Mouse (Mus musculus): ENCODE measurements around the gene Gm40193.
"Not testable (repeated sequence)": the region's sequence is repeated elsewhere in the genome, so short reads cannot be mapped to it uniquely, and the experiment has no call there.

Gm40193 gene

DNA sequence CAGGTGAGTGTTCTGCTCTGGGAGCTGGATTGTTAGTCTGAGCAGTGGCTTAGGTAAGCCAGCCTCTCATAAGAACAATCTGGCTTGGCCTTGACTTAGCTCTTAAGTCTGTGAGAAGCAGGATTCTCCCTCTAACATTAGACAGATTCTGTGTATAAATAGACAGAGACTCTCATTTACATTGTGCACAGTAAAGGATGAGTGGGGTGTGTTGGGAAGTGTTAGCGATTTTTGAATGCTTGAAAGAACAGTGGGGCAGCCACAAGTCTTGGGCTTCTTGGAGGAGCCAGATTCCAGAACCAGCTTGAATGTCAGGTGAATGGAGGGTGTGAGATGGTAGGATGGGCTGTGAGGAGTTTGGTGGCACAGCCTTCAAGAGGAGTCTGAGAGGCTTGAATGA lies 38.9 kb upstream of the Gm40193 start:
- no peaks in the 10 kb centered on the region for H3K9me3 ChIP-seq (ENCODE audit: low read length)
- TF ChIP-seq CTCF (conservative IDR thresholded peaks at IDR 0.05; ENCODE audit: low read length) = no peak
- no peak for TF ChIP-seq NANOG (IDR thresholded peaks at IDR 0.05; ENCODE audit: borderline replicate concordance, low read length)
- TF ChIP-seq POU5F1 (IDR thresholded peaks at IDR 0.05; ENCODE audit: borderline replicate concordance, low read length) = no peak
- no peaks in the 10 kb centered on the region for H3K27me3 ChIP-seq (ENCODE audit: insufficient read depth, low read length)
- peaks cover 47% of the 10 kb centered on the region for H3K4me1 ChIP-seq (replicated peaks; ENCODE audit: low read depth, low read length)
- H3K36me3 ChIP-seq (ENCODE audit: insufficient read depth, low read length) = peaks cover 14% of the 10 kb centered on the region
- no peak overlapping the region for H3K4me3 ChIP-seq (replicated peaks; ENCODE audit: low read length)

DNA sequence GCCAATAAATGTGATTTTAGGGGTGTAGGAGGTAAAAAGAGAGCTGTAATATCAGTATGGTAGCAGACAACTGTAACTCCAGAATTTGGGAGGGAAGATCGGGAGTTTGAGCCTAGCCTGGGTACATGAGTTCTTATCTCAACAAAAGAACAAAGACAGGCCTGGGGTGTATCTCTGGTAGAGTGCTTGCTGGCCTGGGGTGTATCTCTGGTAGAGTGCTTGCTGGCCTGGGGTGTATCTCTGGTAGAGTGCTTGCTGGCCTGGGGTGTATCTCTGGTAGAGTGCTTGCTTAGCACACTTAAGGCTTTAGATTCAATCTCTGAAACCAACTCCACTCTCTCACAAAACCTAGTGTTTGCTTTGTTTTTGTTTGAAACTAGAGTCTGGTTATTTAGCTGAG lies 37.9 kb upstream of the Gm40193 start:
- H3K4me1 ChIP-seq (replicated peaks; ENCODE audit: low read depth, low read length) = peaks cover 41% of the 10 kb centered on the region
- not testable (repeated sequence) for H3K4me3 ChIP-seq (replicated peaks; ENCODE audit: low read length); H3K27me3 ChIP-seq (ENCODE audit: insufficient read depth, low read length); H3K9me3 ChIP-seq (ENCODE audit: low read length)
- H3K36me3 ChIP-seq (ENCODE audit: insufficient read depth, low read length) = peaks cover 15% of the 10 kb centered on the region

- H3K4me3 ChIP-seq (replicated peaks; ENCODE audit: low read length) = no peak overlapping the region
- H3K4me1 ChIP-seq (replicated peaks; ENCODE audit: low read depth, low read length) = peaks cover 45% of the 10 kb centered on the region
- TF ChIP-seq POU5F1 (IDR thresholded peaks at IDR 0.05; ENCODE audit: borderline replicate concordance, low read length) (no peak), CTCF (conservative IDR thresholded peaks at IDR 0.05; ENCODE audit: low read length) (no peak), NANOG (IDR thresholded peaks at IDR 0.05; ENCODE audit: borderline replicate concordance, low read length) (no peak)
- H3K36me3 ChIP-seq (ENCODE audit: insufficient read depth, low read length) = peaks cover 15% of the 10 kb centered on the region
- no peaks in the 10 kb centered on the region for H3K9me3 ChIP-seq (ENCODE audit: low read length)
- no peaks in the 10 kb centered on the region for H3K27me3 ChIP-seq (ENCODE audit: insufficient read depth, low read length)
These were observed 33.8 kb upstream of the Gm40193 start for GRCm38 (mm10) chr11:70566586-70566985.

DNA sequence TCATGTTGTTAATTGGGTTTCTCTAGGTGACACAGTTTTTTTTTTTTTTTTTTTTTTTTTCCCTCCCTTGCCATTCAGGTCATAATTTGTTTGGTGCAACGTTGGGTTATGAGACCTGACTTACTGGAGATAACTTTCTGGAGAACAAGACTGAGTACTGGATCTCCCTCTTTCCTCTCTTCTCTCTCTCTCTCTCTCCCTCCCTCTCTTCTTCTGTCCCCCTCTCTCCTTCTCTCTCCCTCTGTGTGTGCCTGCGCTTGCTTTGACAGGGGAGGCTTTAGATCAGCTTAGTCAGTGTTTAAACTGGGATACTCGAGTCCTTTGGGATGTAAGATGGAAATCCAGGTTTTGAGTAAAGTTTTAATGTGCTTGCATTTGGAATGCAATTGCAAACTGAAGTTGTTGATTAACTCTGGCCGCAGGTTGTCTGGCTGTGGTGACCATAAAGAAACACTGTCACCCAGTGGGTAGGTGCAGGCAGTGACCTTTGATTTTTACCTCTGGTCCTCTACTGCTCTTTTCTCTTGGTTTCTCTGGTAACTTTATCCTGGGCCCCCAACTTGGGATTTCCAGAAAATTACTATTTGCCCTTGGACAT lies 31.6 kb upstream of the Gm40193 start:
- H3K9me3 ChIP-seq (ENCODE audit: low read length) = no peaks in the 10 kb centered on the region
- TF ChIP-seq POU5F1 (IDR thresholded peaks at IDR 0.05; ENCODE audit: borderline replicate concordance, low read length) = no peak
- TF ChIP-seq CTCF (conservative IDR thresholded peaks at IDR 0.05; ENCODE audit: low read length) = no peak
- TF ChIP-seq NANOG (IDR thresholded peaks at IDR 0.05; ENCODE audit: borderline replicate concordance, low read length) = no peak

GRCm38 (mm10) chr11:70563470-70564275 lies 30.9 kb upstream of the Gm40193 start:
- TF ChIP-seq CTCF (conservative IDR thresholded peaks at IDR 0.05; ENCODE audit: low read length) = no peak
- no peak for TF ChIP-seq POU5F1 (IDR thresholded peaks at IDR 0.05; ENCODE audit: borderline replicate concordance, low read length)
- no peak for TF ChIP-seq NANOG (IDR thresholded peaks at IDR 0.05; ENCODE audit: borderline replicate concordance, low read length)
- H3K36me3 ChIP-seq (ENCODE audit: insufficient read depth, low read length) = peaks cover 15% of the 10 kb centered on the region
- 0 out of 2 replicates have a peak, but pooled peaks cover 3% of the 10 kb centered on the region for H3K27me3 ChIP-seq (ENCODE audit: insufficient read depth, low read length)
- no peaks in the 10 kb centered on the region for H3K9me3 ChIP-seq (ENCODE audit: low read length)
- H3K4me3 ChIP-seq (replicated peaks; ENCODE audit: low read length) = peak overlapping the region; percentile 93
- H3K4me1 ChIP-seq (replicated peaks; ENCODE audit: low read depth, low read length) = peaks cover 28% of the 10 kb centered on the region

More for the DNA sequence above, 31.6 kb upstream of the Gm40193 start:
- peak overlapping the region; percentile 93 for H3K4me3 ChIP-seq (replicated peaks; ENCODE audit: low read length)
- H3K4me1 ChIP-seq (replicated peaks; ENCODE audit: low read depth, low read length) = peaks cover 31% of the 10 kb centered on the region
- H3K36me3 ChIP-seq (ENCODE audit: insufficient read depth, low read length) = peaks cover 15% of the 10 kb centered on the region
- 0 out of 2 replicates have a peak, but pooled peaks cover 3% of the 10 kb centered on the region for H3K27me3 ChIP-seq (ENCODE audit: insufficient read depth, low read length)

GRCm38 (mm10) chr11:70562995-70563469 lies 30.3 kb upstream of the Gm40193 start:
- H3K27me3 ChIP-seq (ENCODE audit: insufficient read depth, low read length) = 0 out of 2 replicates have a peak, but pooled peaks cover 3% of the 10 kb centered on the region
- TF ChIP-seq POU5F1 (IDR thresholded peaks at IDR 0.05; ENCODE audit: borderline replicate concordance, low read length) = no peak
- TF ChIP-seq NANOG (IDR thresholded peaks at IDR 0.05; ENCODE audit: borderline replicate concordance, low read length) = no peak
- no peak for TF ChIP-seq CTCF (conservative IDR thresholded peaks at IDR 0.05; ENCODE audit: low read length)
- peaks cover 10% of the 10 kb centered on the region for H3K36me3 ChIP-seq (ENCODE audit: insufficient read depth, low read length)
- peak overlapping the region; percentile 93 for H3K4me3 ChIP-seq (replicated peaks; ENCODE audit: low read length)
- peaks cover 28% of the 10 kb centered on the region for H3K4me1 ChIP-seq (replicated peaks; ENCODE audit: low read depth, low read length)
- no peaks in the 10 kb centered on the region for H3K9me3 ChIP-seq (ENCODE audit: low read length)

GRCm38 (mm10) chr11:70562287-70562994 lies 29.7 kb upstream of the Gm40193 start, which contains the start of gene Mink1:
TSS of gene Mink1 (plus strand) at chr11:70562881.
- 0 out of 2 replicates have a peak, but pooled peaks cover 3% of the 10 kb centered on the region for H3K27me3 ChIP-seq (ENCODE audit: insufficient read depth, low read length)
- H3K9me3 ChIP-seq (ENCODE audit: low read length) = no peaks in the 10 kb centered on the region
- peak within 1 kb of the TSS; percentile 93 for H3K4me3 ChIP-seq (replicated peaks; ENCODE audit: low read length)
- H3K36me3 ChIP-seq (ENCODE audit: insufficient read depth, low read length) = peaks cover 6% of the 10 kb centered on the region
- TF ChIP-seq POU5F1 (IDR thresholded peaks at IDR 0.05; ENCODE audit: borderline replicate concordance, low read length) (no peak), NANOG (IDR thresholded peaks at IDR 0.05; ENCODE audit: borderline replicate concordance, low read length) (no peak), CTCF (conservative IDR thresholded peaks at IDR 0.05; ENCODE audit: low read length) (no peak)
- H3K4me1 ChIP-seq (replicated peaks; ENCODE audit: low read depth, low read length) = peaks cover 28% of the 10 kb centered on the region

DNA sequence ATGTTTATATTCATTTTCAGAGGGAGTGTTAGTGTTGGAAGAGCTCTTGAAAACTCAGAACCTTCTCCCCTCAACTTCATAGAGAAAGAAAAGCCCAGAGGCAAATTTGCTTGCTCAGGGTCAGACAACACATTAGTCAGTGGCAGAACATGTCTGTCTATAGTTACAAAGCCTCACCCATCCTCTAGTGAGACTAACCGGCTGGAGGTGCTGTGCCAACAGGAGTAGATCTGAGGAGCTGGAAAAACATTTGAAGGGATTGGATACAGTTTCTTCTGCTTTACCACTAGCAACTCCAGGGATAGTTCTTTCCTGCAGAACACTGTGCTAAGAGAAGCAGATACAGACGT lies 29.2 kb upstream of the Gm40193 start:
- H3K27me3 ChIP-seq (ENCODE audit: insufficient read depth, low read length) = 0 out of 2 replicates have a peak, but pooled peaks cover 3% of the 10 kb centered on the region
- peaks cover 30% of the 10 kb centered on the region for H3K4me1 ChIP-seq (replicated peaks; ENCODE audit: low read depth, low read length)
- H3K9me3 ChIP-seq (ENCODE audit: low read length) = no peaks in the 10 kb centered on the region
- no peak for TF ChIP-seq NANOG (IDR thresholded peaks at IDR 0.05; ENCODE audit: borderline replicate concordance, low read length)
- no peak for TF ChIP-seq POU5F1 (IDR thresholded peaks at IDR 0.05; ENCODE audit: borderline replicate concordance, low read length)
- TF ChIP-seq CTCF (conservative IDR thresholded peaks at IDR 0.05; ENCODE audit: low read length) = no peak
- peak overlapping the region; percentile 93 for H3K4me3 ChIP-seq (replicated peaks; ENCODE audit: low read length)
- H3K36me3 ChIP-seq (ENCODE audit: insufficient read depth, low read length) = peaks cover 4% of the 10 kb centered on the region

Data from E14TG2a.4 (cell line).